Mouse (Mus musculus) megakaryocyte, adult 5-6 weeks (primary cell): Measurements from ENCODE around the gene Rcn3. TPM values are rescaled to one million over a fixed set of nuclear protein-coding genes. Genes with fewer than 3 reads are reported as not detected.
A peak's percentile ranks its signal among the peaks of the same experiment; 100 is the strongest.
"Not testable (repeated sequence)": the region's sequence is repeated elsewhere in the genome, so short reads cannot be mapped to it uniquely, and the experiment has no call there.

Experiments used
- ATAC-seq: 2 replicates; pipeline ENCODE4 v1.8.0; 2016; ENCODE audit warnings: mild to moderate bottlenecking, inconsistent platforms; ENCODE audit not compliant: poor library complexity, severe bottlenecking
- total RNA-seq, 2 experiments: library from RNA; stranded (forward) in 1 of 2; stranded (reverse) in 1 of 2; fragments of 153-499, 151-499 nt in 1 of 2; fragments of 221-1000, 200-1000 nt in 1 of 2; gene quantifications; 2 replicates each; pipeline versions ENCODE4 v1.2.3 to v1.2.4; 2015 to 2017

Gene Rcn3
- total RNA-seq, 2 experiments from 2014 or later = 4.5 to 7.8 TPM

DNA sequence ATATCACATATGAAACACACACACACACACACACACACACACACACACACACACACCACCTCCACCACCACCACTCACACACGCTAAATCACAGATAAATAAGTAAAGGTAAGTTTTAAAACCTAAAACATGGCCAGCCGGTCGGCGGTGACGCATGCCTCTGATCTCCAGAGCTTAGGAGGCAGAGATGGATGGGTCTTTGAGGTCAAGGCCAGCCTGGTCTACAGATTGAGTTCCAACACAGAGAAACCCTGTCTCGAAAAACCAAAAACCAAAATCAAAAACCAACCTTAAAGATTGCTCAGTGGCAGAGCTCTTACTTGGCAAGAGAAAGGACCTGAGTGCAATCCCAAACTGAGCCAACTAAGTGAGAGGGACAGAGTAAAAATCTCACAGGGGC is 8.0 kb upstream of the Rcn3 start:
- ATAC-seq = no peak

GRCm38 (mm10) chr7:45098541-45099240 is 6.7 kb upstream of the Rcn3 start:
- no peak for ATAC-seq

DNA sequence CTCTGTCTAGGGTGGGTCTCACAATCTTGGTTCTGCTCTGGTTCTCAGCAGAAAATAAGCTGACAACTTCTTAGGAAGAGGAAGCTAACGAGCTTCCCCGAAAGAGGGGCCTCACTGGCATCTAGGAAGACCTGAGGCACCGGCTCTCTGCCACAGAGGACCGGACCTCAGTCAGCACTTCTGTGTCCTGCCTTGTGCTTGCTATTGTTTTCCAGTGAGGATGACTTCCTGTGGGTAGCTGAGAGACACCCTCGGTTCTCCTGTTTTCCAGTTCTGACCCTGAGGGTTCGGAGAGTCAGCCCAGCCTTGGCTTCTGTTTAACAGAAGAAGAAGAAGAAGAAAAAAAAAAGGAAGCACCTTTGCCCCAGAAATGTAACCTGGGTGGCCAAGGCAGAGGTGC is 5.5 kb upstream of the Rcn3 start:
- no peak for ATAC-seq

DNA sequence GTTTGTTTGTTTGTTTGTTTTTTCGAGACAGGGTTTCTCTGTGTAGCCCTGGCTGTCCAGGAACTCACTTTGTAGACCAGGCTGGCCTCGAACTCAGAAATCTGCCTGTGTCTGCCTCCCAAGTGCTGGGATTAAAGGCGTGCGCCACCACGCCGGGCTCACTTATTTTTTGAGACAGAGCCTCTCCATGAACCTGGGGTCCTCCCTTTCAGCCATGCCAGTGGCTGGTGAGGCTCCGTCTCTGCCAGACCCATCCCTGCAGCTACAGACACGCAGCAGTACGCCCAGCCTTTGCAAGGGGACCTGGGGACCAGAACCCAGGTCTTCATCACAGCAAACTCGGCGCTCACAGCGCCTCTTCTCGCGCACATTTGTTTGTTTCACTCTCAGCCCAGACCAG is 3.9 kb upstream of the Rcn3 start:
- not testable (repeated sequence) for ATAC-seq

GRCm38 (mm10) chr7:45095367-45095766 is 3.3 kb upstream of the Rcn3 start:
- ATAC-seq = no peak

DNA sequence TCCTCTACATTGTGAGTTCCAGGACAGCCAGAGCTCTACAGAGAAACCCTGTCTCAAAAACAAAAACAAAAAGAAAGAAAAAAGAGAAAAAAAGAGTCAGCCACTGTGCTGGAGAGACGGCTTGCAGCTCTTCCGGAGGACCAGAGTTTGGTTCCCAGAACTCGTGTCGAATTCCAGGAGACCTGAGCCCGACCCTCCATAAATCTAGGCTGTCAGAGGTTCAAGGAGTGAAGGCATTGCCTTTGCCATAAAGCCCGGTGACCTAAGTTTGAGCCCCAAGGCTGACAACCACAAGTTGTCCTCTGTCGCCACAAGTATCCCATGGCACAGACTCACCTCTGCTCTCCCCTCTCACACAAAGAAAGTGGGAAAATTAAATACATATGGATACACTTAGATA is 2.1 kb upstream of the Rcn3 start:
- ATAC-seq = no peak

GRCm38 (mm10) chr7:45093516-45093905 is 1.5 kb upstream of the Rcn3 start:
- no peak for ATAC-seq

- no peak for ATAC-seq
These were observed 951 bp upstream of the Rcn3 start for GRCm38 (mm10) chr7:45092828-45093515.

DNA sequence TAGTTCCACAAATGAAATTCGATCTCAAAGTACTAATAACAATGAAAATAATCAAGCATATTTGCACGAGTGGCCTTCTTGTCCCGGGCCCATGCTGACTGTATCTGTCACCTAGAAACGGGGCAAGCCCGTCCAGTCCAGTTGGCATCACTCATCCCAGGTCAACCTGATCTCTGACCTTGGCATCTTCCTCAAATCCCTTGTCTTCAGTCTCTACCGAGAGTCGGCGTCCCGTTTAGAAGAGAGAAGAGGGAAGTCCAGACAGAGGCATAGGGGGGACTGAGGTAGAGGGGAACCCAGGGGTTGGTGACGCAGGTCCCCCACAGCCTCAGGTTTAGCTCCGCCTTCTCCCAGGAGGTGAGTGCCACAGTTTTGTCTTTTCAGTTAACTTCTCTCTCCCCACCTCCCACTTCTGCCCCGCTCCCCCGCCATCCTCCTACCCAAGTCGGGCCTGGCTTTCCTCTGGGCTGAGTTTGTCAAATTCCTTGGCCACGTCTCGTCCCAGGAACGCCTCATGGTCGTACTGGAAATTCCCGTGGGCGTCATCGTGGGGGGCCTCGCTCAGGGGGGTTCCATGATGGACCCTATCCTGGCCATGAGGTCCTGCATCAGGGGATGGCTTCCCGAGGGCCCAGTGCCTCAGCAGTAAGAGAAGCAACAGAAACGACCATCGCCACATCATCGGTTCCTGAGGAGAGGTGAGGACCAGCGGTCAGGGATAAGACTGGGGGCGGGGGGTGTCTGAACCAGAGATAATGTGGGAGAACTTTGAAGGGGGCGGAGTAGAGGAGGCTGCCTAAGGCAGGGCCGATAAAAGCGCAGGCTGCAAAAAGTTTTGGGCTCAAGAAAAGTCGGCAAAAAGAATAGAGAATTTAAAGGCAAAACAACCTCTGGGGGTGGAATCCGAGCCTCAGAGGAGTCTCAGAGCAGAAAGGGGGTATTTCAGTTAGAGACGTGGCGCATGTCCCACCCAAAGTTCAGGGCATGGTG is 725 bp downstream of the Rcn3 start:
- peak; percentile 67 for ATAC-seq

DNA sequence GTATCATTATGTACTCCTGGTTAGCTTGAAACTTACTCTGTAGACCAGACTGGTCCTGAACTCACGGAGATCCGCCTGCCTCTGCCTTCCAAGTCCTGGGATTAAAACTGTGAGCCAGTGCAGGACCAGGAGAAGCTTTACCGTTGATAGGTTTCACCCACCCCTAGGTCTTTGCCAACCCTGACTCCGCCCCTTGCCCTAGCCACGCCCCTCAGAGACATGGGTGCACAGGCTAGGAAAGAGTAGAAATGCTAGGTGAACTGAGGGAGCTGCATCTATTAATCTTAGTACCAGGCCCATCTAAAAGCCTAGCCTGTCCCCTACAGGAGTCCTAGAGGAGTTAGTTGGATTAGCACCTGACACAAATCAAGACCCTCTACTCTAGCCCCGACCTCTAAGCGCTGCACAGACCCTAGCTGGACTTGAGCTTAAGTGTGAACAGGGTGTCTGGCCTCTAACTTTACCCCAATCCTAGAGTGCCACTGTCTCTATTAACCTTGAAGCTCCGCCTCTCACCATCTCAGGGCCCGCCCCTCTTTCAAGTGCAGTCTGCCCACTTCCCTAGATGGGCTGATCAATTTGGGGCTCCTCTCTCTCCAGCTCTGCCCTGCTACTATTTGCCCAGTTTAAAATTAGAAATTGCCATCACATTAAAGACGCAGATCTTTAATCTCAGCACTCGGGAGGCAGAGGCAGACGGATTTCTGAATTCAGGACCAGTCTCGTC is 1.6 kb downstream of the Rcn3 start:
- peak; percentile 59 for ATAC-seq

- no peak for ATAC-seq
These were observed 3.4 kb downstream of the Rcn3 start for GRCm38 (mm10) chr7:45088597-45088996.

GRCm38 (mm10) chr7:45086084-45086483 is 5.9 kb downstream of the Rcn3 start:
- ATAC-seq = no peak

DNA sequence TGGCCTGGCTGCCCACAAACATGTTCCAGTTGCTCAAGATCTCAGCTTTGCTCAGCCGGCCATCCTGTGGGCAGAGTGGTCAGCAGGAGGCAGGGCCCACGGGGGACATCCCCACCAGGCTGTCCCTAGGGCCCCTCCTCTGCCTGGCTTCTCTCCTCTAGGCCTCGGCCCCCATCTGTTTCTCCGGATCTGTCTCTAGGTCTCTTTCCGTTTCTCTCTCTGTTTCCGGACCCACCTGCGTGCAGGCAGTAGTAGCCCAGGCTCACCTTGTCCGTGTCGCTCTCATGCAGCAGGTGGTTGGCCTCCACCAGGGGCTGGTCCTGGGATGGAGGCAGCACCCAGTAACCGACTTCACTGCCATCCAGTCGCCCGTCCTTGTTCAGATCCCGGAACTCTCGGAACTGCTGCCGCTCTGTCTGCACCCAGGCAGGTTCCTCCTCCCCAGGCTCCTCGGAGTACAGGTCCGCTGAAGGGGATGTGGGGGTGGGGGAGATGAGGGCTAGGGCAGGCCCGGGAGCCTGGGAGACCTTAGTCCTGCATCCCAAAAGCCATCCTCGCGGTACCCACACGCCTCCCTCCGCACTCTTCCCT is 8.6 kb downstream of the Rcn3 start:
- no peak for ATAC-seq

DNA sequence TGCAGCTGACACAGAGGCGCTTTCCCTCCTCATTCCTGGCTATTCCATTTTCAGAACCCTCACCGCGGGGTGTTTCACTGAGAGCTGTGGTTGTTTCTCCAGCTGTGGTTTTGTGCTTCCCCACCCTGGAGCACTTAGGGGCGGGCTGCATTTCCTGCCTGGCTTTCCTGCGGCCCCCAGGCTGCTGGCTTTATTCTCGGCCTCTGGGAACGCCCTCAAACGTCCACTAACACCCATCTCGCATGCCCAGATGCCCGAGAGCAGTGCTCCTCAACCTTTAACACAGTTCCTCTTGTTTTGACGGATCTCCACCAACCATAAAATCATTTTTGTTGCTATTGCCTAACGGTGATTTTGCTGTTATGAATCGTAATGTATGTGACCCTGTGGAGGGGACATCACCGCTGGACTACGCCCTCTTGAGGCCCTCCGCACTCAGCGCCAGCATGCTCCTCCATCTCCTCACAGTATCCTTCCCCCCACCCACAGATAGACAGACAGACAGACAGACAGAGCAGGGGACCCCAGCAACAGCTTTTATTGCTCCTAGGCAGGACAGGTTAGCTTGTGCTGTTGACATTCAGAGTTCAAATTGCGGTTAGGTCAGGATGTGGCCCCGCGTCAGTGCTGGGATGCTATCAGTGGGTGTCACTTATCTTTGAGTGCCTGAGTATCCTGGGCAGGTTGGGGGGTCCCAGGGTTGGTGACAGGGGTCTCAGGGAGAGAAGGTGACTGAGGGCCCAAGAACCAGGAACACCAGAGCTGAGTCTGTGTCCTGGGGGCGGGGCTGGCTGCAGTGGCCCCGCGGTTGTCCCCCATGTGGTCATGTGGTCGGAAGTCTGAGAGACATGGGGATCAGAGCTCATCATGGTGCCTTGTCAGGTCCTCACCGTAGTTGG is 9.4 kb downstream of the Rcn3 start:
- ATAC-seq = peak; percentile 78

- ATAC-seq = no peak
These were observed 11.0 kb downstream of the Rcn3 start for GRCm38 (mm10) chr7:45081016-45081415.

- ATAC-seq = peak; percentile 56
These were observed 12.2 kb downstream of the Rcn3 start for GRCm38 (mm10) chr7:45079856-45080255.

DNA sequence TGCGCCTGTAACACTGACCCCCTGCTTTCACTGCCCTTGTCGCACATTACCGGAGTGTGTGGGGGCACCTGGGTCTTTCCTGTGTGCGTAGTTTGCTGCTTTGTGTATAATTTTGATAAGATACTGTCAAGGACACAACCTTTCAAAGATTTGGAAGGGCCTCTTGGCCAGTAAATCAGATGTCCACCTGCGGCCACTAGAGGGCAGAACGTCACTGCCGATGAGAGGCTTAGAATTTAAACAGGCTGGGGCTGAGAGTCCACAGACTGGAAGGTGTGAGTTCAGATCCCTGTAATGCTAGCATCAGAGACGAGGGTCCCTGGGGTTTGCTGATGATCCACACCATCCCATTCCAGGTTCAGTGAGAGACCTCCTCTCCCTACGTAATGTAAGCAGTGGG is 13.5 kb downstream of the Rcn3 start:
- ATAC-seq = peak; percentile 33; the same call in 1 of the 2 replicates

- ATAC-seq = no peak
These were observed 14.2 kb downstream of the Rcn3 start for GRCm38 (mm10) chr7:45077829-45078228.

- no peak for ATAC-seq
These were observed 14.7 kb downstream of the Rcn3 start for GRCm38 (mm10) chr7:45077322-45077721.
